ENCODE assay signal across 8 mouse cellular contexts in genomic region chr10:63024580-63024910, GRCm38 (mm10). TPM values are rescaled to one million over a fixed set of nuclear protein-coding genes. Genes with fewer than 3 reads are reported as not detected.
A peak's percentile ranks its signal among the peaks of the same experiment; 100 is the strongest.
DNase-seq lines count a peak whose midpoint lies in the region; ATAC-seq and TF ChIP-seq lines count a peak whose summit lies in the region.

No protein-coding gene starts in this region.

- peak overlapping the region; percentile 81 for H3K4me2 ChIP-seq in forebrain, embryonic 16.5 days (ENCODE audit: low read length)
- peak overlapping the region; percentile 76 for H3K4me2 ChIP-seq in hindbrain, embryonic 12.5 days (replicated peaks)
- peak overlapping the region; percentile 67 for H3K4me2 ChIP-seq in limb, embryonic 14.5 days (replicated peaks; ENCODE audit: low read depth, low read length, severe bottlenecking)
- H3K4me2 ChIP-seq in midbrain, embryonic 13.5 days (replicated peaks): peak overlapping the region; percentile 92

- H3K27me3 ChIP-seq in forebrain, embryonic 16.5 days (replicated peaks; ENCODE audit: control insufficient read depth, insufficient read depth, low read length): no peaks in the 10 kb centered on the region
- H3K27me3 ChIP-seq in hindbrain, embryonic 12.5 days: no peaks in the 10 kb centered on the region
- no peaks in the 10 kb centered on the region for H3K27me3 ChIP-seq in limb, embryonic 14.5 days (ENCODE audit: control insufficient read depth, insufficient read depth, low read length)
- no peaks in the 10 kb centered on the region for H3K27me3 ChIP-seq in midbrain, embryonic 13.5 days
- H3K27me3 ChIP-seq in splenic B cell, adult 2 months (ENCODE audit: control insufficient read depth, insufficient read depth, low read length, poor library complexity, severe bottlenecking): no peaks in the 10 kb centered on the region; the same call in 1 of the 2 replicates

- peak overlapping the region; percentile 89 for H3K4me3 ChIP-seq in forebrain, embryonic 16.5 days (replicated peaks; ENCODE audit: low read length)
- H3K4me3 ChIP-seq in hindbrain, embryonic 12.5 days: peak overlapping the region; percentile 92
- H3K4me3 ChIP-seq in limb, embryonic 14.5 days (replicated peaks; ENCODE audit: low read length): peak overlapping the region; percentile 94
- peak overlapping the region; percentile 90 for H3K4me3 ChIP-seq in midbrain, embryonic 13.5 days (replicated peaks)

- H3K9me3 ChIP-seq in forebrain, embryonic 16.5 days (ENCODE audit: control insufficient read depth, low read length): no peaks in the 10 kb centered on the region
- no peaks in the 10 kb centered on the region for H3K9me3 ChIP-seq in hindbrain, embryonic 12.5 days (replicated peaks)
- H3K9me3 ChIP-seq in limb, embryonic 14.5 days (ENCODE audit: control insufficient read depth, low read length): no peaks in the 10 kb centered on the region
- no peaks in the 10 kb centered on the region for H3K9me3 ChIP-seq in midbrain, embryonic 13.5 days

- WGBS in forebrain, embryonic 16.5 days: 0% methylated on average over 8 of the region's 8 CpGs
- WGBS in hindbrain, embryonic 12.5 days: 0% methylated on average over 8 of the region's 8 CpGs
- 0% methylated on average over 8 of the region's 8 CpGs for WGBS in limb, embryonic 14.5 days
- WGBS in midbrain, embryonic 13.5 days: under 1% methylated on average over 8 of the region's 8 CpGs

- DNase-seq in frontal cortex, postnatal 10 days (ENCODE audit: low spot score in 2 of 2): peak; percentile 50 to 55
- DNase-seq in frontal cortex, postnatal 25 days (ENCODE audit: low spot score in 2 of 2): no peak
- peak; percentile 70 for DNase-seq in limb, embryonic 14.5 days (ENCODE audit: low spot score)
- peak; percentile 60 for DNase-seq in splenic B cell, adult 2 months (ENCODE audit: low read depth, low spot score)

- peak; percentile 53; the same call in 1 of the 2 replicates for TF ChIP-seq POLR2A in limb, embryonic 14.5 days (IDR thresholded peaks at IDR 0.05; ENCODE audit: borderline replicate concordance, extremely low read depth, insufficient read depth, insufficient read length)

- peak overlapping the region; percentile 88 for H3K9ac ChIP-seq in forebrain, embryonic 16.5 days (replicated peaks; ENCODE audit: low read depth, low read length)
- peak overlapping the region; percentile 99 for H3K9ac ChIP-seq in hindbrain, embryonic 12.5 days
- peak overlapping the region; percentile 100 for H3K9ac ChIP-seq in limb, embryonic 14.5 days (ENCODE audit: low read depth, low read length, severe bottlenecking)
- peak overlapping the region; percentile 100 for H3K9ac ChIP-seq in midbrain, embryonic 13.5 days (replicated peaks)

- peaks cover 42% of the 10 kb centered on the region for H3K4me1 ChIP-seq in forebrain, embryonic 16.5 days (replicated peaks; ENCODE audit: control insufficient read depth, insufficient read depth, low read length)
- peaks cover 53% of the 10 kb centered on the region for H3K4me1 ChIP-seq in hindbrain, embryonic 12.5 days
- peaks cover 23% of the 10 kb centered on the region for H3K4me1 ChIP-seq in limb, embryonic 14.5 days (ENCODE audit: control insufficient read depth, insufficient read depth, low read length)
- H3K4me1 ChIP-seq in midbrain, embryonic 13.5 days (replicated peaks): peaks cover 66% of the 10 kb centered on the region

- peak overlapping the region; percentile 100 for H3K27ac ChIP-seq in forebrain, embryonic 16.5 days (ENCODE audit: low read length)
- H3K27ac ChIP-seq in hindbrain, embryonic 12.5 days: peak overlapping the region; percentile 100
- H3K27ac ChIP-seq in limb, embryonic 14.5 days (replicated peaks; ENCODE audit: low read depth, low read length): peak overlapping the region; percentile 100
- peak overlapping the region; percentile 100 for H3K27ac ChIP-seq in midbrain, embryonic 13.5 days

- ATAC-seq in cerebellum, adult (ENCODE audit: insufficient number of reproducible peaks, low FRiP score, low TSS enrichment): peak; percentile 71; the same call in 1 of the 2 replicates
- ATAC-seq in forebrain, embryonic 16.5 days: peak; percentile 13
- peak; percentile 39 for ATAC-seq in hindbrain, embryonic 12.5 days (ENCODE audit: low FRiP score)
- peak; percentile 24; the same call in 1 of the 2 replicates for ATAC-seq in limb, embryonic 14.5 days (ENCODE audit: low FRiP score, low read depth)
- ATAC-seq in midbrain, embryonic 13.5 days: peak; percentile 40

- no peaks in the 10 kb centered on the region for H3K36me3 ChIP-seq in forebrain, embryonic 16.5 days (ENCODE audit: control insufficient read depth, insufficient read depth)
- no peaks in the 10 kb centered on the region for H3K36me3 ChIP-seq in hindbrain, embryonic 12.5 days
- no peaks in the 10 kb centered on the region for H3K36me3 ChIP-seq in limb, embryonic 14.5 days (ENCODE audit: control insufficient read depth, insufficient read depth, low read length)
- no peaks in the 10 kb centered on the region for H3K36me3 ChIP-seq in midbrain, embryonic 13.5 days
- H3K36me3 ChIP-seq in splenic B cell, adult 2 months (ENCODE audit: control insufficient read depth, insufficient read depth, low read length, poor library complexity, severe bottlenecking): peaks cover 1% of the 10 kb centered on the region; the same call in 1 of the 2 replicates

RNA-seq across cellular contexts. Expression of gene Pbld2, which starts 0.4 kb away (rescaled TPM):
- polyA plus RNA-seq in forebrain, embryonic 16.5 days (2015; fragmentation: Nextera tagmentation; extraction: Ambion mirVana): 1.3 and 1.7 TPM in 2 replicates
- polyA plus RNA-seq in hindbrain, embryonic 12.5 days (2016; fragmentation: Nextera tagmentation; extraction: Ambion mirVana): 0.64 and 1.3 TPM in 2 replicates
- polyA plus RNA-seq in limb, embryonic 14.5 days (2012; rRNA removed): 2.1 and 2.8 TPM in 2 replicates
- polyA plus RNA-seq in limb, embryonic 14.5 days (2014; fragmentation: Nextera tagmentation; extraction: Ambion mirVana): 0.52 and 0.64 TPM in 2 replicates
- 1.3 TPM in 2 replicates for polyA plus RNA-seq in midbrain, embryonic 13.5 days (2015; fragmentation: Nextera tagmentation; extraction: Ambion mirVana)

RNA-seq across cellular contexts. Expression of gene Hnrnph3, which starts 0.5 kb away (rescaled TPM):
- polyA plus RNA-seq in forebrain, embryonic 16.5 days (2015; fragmentation: Nextera tagmentation; extraction: Ambion mirVana): 196 and 205 TPM in 2 replicates
- 230 and 238 TPM in 2 replicates for polyA plus RNA-seq in hindbrain, embryonic 12.5 days (2016; fragmentation: Nextera tagmentation; extraction: Ambion mirVana)
- 94.5 and 119 TPM in 2 replicates for polyA plus RNA-seq in limb, embryonic 14.5 days (2012; rRNA removed)
- polyA plus RNA-seq in limb, embryonic 14.5 days (2014; fragmentation: Nextera tagmentation; extraction: Ambion mirVana): 54.9 and 71.5 TPM in 2 replicates
- polyA plus RNA-seq in midbrain, embryonic 13.5 days (2015; fragmentation: Nextera tagmentation; extraction: Ambion mirVana): 242 and 243 TPM in 2 replicates

RNA-seq across cellular contexts. Expression of gene Pbld1, which starts 35.4 kb away (rescaled TPM):
- polyA plus RNA-seq in forebrain, embryonic 16.5 days (2015; fragmentation: Nextera tagmentation; extraction: Ambion mirVana): 0.62 and 0.99 TPM in 2 replicates
- 0.79 and 0.83 TPM in 2 replicates for polyA plus RNA-seq in hindbrain, embryonic 12.5 days (2016; fragmentation: Nextera tagmentation; extraction: Ambion mirVana)
- 0.17 and 0.23 TPM in 2 replicates for polyA plus RNA-seq in limb, embryonic 14.5 days (2012; rRNA removed)
- 0.78 and 1.1 TPM in 2 replicates for polyA plus RNA-seq in limb, embryonic 14.5 days (2014; fragmentation: Nextera tagmentation; extraction: Ambion mirVana)
- 1.0 and 1.3 TPM in 2 replicates for polyA plus RNA-seq in midbrain, embryonic 13.5 days (2015; fragmentation: Nextera tagmentation; extraction: Ambion mirVana)

RNA-seq across cellular contexts. Expression of gene Rufy2, which starts 44.5 kb away (rescaled TPM):
- 60.5 and 73.0 TPM in 2 replicates for polyA plus RNA-seq in forebrain, embryonic 16.5 days (2015; fragmentation: Nextera tagmentation; extraction: Ambion mirVana)
- 36.7 and 40.0 TPM in 2 replicates for polyA plus RNA-seq in hindbrain, embryonic 12.5 days (2016; fragmentation: Nextera tagmentation; extraction: Ambion mirVana)
- 16.0 and 17.6 TPM in 2 replicates for polyA plus RNA-seq in limb, embryonic 14.5 days (2012; rRNA removed)
- 25.9 and 28.2 TPM in 2 replicates for polyA plus RNA-seq in limb, embryonic 14.5 days (2014; fragmentation: Nextera tagmentation; extraction: Ambion mirVana)
- polyA plus RNA-seq in midbrain, embryonic 13.5 days (2015; fragmentation: Nextera tagmentation; extraction: Ambion mirVana): 51.7 and 55.5 TPM in 2 replicates

Comparison
In these comparisons a context has a peak if more than half of its experiments do, and no peak if none do; other contexts are left out.
1. DNase-seq: peak in frontal cortex, postnatal 10 days (2 of 2), limb, embryonic 14.5 days (single experiment) and splenic B cell, adult 2 months (single experiment); none in frontal cortex, postnatal 25 days (0 of 2).
2. ATAC-seq: peak in every context shown above with its lines; median percentile 71 in cerebellum, adult; 40 in midbrain, embryonic 13.5 days; 39 in hindbrain, embryonic 12.5 days; 24 in limb, embryonic 14.5 days; 13 in forebrain, embryonic 16.5 days.
3. Peak in every context shown above with its lines, with median percentiles within 50 percentile points of each other: H3K27ac ChIP-seq, H3K4me2 ChIP-seq, H3K4me3 ChIP-seq and H3K9ac ChIP-seq.